Mouse (Mus musculus): Measurements from ENCODE around the gene Zic1. TPM values are rescaled to one million over a fixed set of nuclear protein-coding genes. Genes with fewer than 3 reads are reported as not detected.

Zic1 gene
- polyA plus RNA-seq, 1 experiment from 2014 or later, result not detected

GRCm38 (mm10) chr9:91360151-91361032 lies 5.2 kb downstream of the Zic1 start:
- no peak for DNase-seq (ENCODE audit: low spot score)
- no peak overlapping the region for H3K4me2 ChIP-seq (replicated peaks; ENCODE audit: low read depth, low read length)
- no peak overlapping the region for H3K4me3 ChIP-seq (ENCODE audit: low read depth, low read length)
- peaks cover 80% of the 10 kb centered on the region for H3K27me3 ChIP-seq (replicated peaks; ENCODE audit: insufficient read depth, low read length)
- TF ChIP-seq EP300 (IDR thresholded peaks at IDR 0.05), result no peak
- no peak for TF ChIP-seq CTCF (IDR thresholded peaks at IDR 0.05)
- H3K9me3 ChIP-seq (ENCODE audit: low read length), result no peaks in the 10 kb centered on the region
- WGBS, result 5% methylated on average over 21 of the region's 21 CpGs
- H3K27ac ChIP-seq (ENCODE audit: low read length), result no peak overlapping the region
- no peak for ATAC-seq
- no peaks in the 10 kb centered on the region for H3K36me3 ChIP-seq (ENCODE audit: insufficient read depth, low read length)
- 0 out of 2 replicates have a peak, but pooled peaks cover 3% of the 10 kb centered on the region for H3K4me1 ChIP-seq (ENCODE audit: insufficient read depth, low read depth, low read length)
- no peak overlapping the region for H3K9ac ChIP-seq (replicated peaks; ENCODE audit: low read depth)

- peaks cover 81% of the 10 kb centered on the region for H3K27me3 ChIP-seq (replicated peaks; ENCODE audit: insufficient read depth, low read length)
These were observed 6.5 kb downstream of the Zic1 start for GRCm38 (mm10) chr9:91358851-91359687.

GRCm38 (mm10) chr9:91357321-91357720 lies 8.3 kb downstream of the Zic1 start:
- no peak overlapping the region for H3K27ac ChIP-seq (ENCODE audit: low read length)
- no peak for TF ChIP-seq EP300 (IDR thresholded peaks at IDR 0.05)
- TF ChIP-seq CTCF (IDR thresholded peaks at IDR 0.05), result no peak
- no peak overlapping the region for H3K9ac ChIP-seq (replicated peaks; ENCODE audit: low read depth)
- H3K27me3 ChIP-seq (replicated peaks; ENCODE audit: insufficient read depth, low read length), result peaks cover 71% of the 10 kb centered on the region
- no peak overlapping the region for H3K4me2 ChIP-seq (replicated peaks; ENCODE audit: low read depth, low read length)
- no peaks in the 10 kb centered on the region for H3K4me1 ChIP-seq (ENCODE audit: insufficient read depth, low read depth, low read length)
- H3K4me3 ChIP-seq (ENCODE audit: low read depth, low read length), result no peak overlapping the region
- ATAC-seq (no peak), DNase-seq (ENCODE audit: low spot score) (no peak)
- H3K36me3 ChIP-seq (ENCODE audit: insufficient read depth, low read length), result no peaks in the 10 kb centered on the region
- H3K9me3 ChIP-seq (ENCODE audit: low read length), result no peaks in the 10 kb centered on the region
- WGBS, result 15% methylated on average over 3 of the region's 3 CpGs

More at GRCm38 (mm10) chr9:91358851-91359687, 6.5 kb downstream of the Zic1 start:
- WGBS, result 14% methylated on average over 10 of the region's 10 CpGs
- ATAC-seq (no peak), DNase-seq (ENCODE audit: low spot score) (no peak)
- no peaks in the 10 kb centered on the region for H3K9me3 ChIP-seq (ENCODE audit: low read length)
- no peak overlapping the region for H3K4me2 ChIP-seq (replicated peaks; ENCODE audit: low read depth, low read length)
- no peaks in the 10 kb centered on the region for H3K36me3 ChIP-seq (ENCODE audit: insufficient read depth, low read length)
- no peak for TF ChIP-seq CTCF (IDR thresholded peaks at IDR 0.05)
- TF ChIP-seq EP300 (IDR thresholded peaks at IDR 0.05), result no peak
- no peak overlapping the region for H3K4me3 ChIP-seq (ENCODE audit: low read depth, low read length)
- no peak overlapping the region for H3K9ac ChIP-seq (replicated peaks; ENCODE audit: low read depth)
- H3K27ac ChIP-seq (ENCODE audit: low read length), result no peak overlapping the region
- H3K4me1 ChIP-seq (ENCODE audit: insufficient read depth, low read depth, low read length), result no peaks in the 10 kb centered on the region

- no peaks in the 10 kb centered on the region for H3K4me1 ChIP-seq (ENCODE audit: insufficient read depth, low read depth, low read length)
- peaks cover 63% of the 10 kb centered on the region for H3K27me3 ChIP-seq (replicated peaks; ENCODE audit: insufficient read depth, low read length)
- no peak overlapping the region for H3K4me2 ChIP-seq (replicated peaks; ENCODE audit: low read depth, low read length)
- H3K4me3 ChIP-seq (ENCODE audit: low read depth, low read length), result no peak overlapping the region
- H3K9ac ChIP-seq (replicated peaks; ENCODE audit: low read depth), result no peak overlapping the region
- TF ChIP-seq EP300 (IDR thresholded peaks at IDR 0.05) (no peak), CTCF (IDR thresholded peaks at IDR 0.05) (no peak)
- no peaks in the 10 kb centered on the region for H3K36me3 ChIP-seq (ENCODE audit: insufficient read depth, low read length)
- DNase-seq (ENCODE audit: low spot score) (no peak), ATAC-seq (no peak)
- H3K9me3 ChIP-seq (ENCODE audit: low read length), result no peaks in the 10 kb centered on the region
- 15% methylated on average over 4 of the region's 4 CpGs for whole genome bisulfite sequencing
- no peak overlapping the region for H3K27ac ChIP-seq (ENCODE audit: low read length)
These were observed 9.3 kb downstream of the Zic1 start for GRCm38 (mm10) chr9:91356353-91356740.

- Histone ChIP-seq H3K4me1 (ENCODE audit: insufficient read depth, low read depth, low read length) (no peaks in the 10 kb centered on the region), H3K9me3 (ENCODE audit: low read length) (no peaks in the 10 kb centered on the region), H3K27ac (ENCODE audit: low read length) (no peak overlapping the region), H3K4me3 (ENCODE audit: low read depth, low read length) (no peak overlapping the region), H3K9ac (replicated peaks; ENCODE audit: low read depth) (no peak overlapping the region), H3K27me3 (replicated peaks; ENCODE audit: insufficient read depth, low read length) (peaks cover 63% of the 10 kb centered on the region), H3K36me3 (ENCODE audit: insufficient read depth, low read length) (no peaks in the 10 kb centered on the region), H3K4me2 (replicated peaks; ENCODE audit: low read depth, low read length) (no peak overlapping the region)
- DNase-seq (ENCODE audit: low spot score), result no peak
- ATAC-seq, result no peak
- TF ChIP-seq EP300 (IDR thresholded peaks at IDR 0.05) (no peak), CTCF (IDR thresholded peaks at IDR 0.05) (no peak)
- WGBS, result under 1% methylated on average over 23 of the region's 35 CpGs
These were observed 9.8 kb downstream of the Zic1 start for GRCm38 (mm10) chr9:91355629-91356352.

- no peak overlapping the region for H3K27ac ChIP-seq (ENCODE audit: low read length)
- TF ChIP-seq CTCF (IDR thresholded peaks at IDR 0.05) (no peak), EP300 (IDR thresholded peaks at IDR 0.05) (no peak)
- H3K27me3 ChIP-seq (replicated peaks; ENCODE audit: insufficient read depth, low read length), result peaks cover 66% of the 10 kb centered on the region
- WGBS, result 0% methylated on average over 6 of the region's 7 CpGs
- H3K4me2 ChIP-seq (replicated peaks; ENCODE audit: low read depth, low read length), result no peak overlapping the region
- H3K4me1 ChIP-seq (ENCODE audit: insufficient read depth, low read depth, low read length), result no peaks in the 10 kb centered on the region
- no peak for DNase-seq (ENCODE audit: low spot score)
- H3K9me3 ChIP-seq (ENCODE audit: low read length), result no peaks in the 10 kb centered on the region
- H3K4me3 ChIP-seq (ENCODE audit: low read depth, low read length), result no peak overlapping the region
- ATAC-seq, result no peak
- H3K36me3 ChIP-seq (ENCODE audit: insufficient read depth, low read length), result no peaks in the 10 kb centered on the region
- H3K9ac ChIP-seq (replicated peaks; ENCODE audit: low read depth), result no peak overlapping the region
These were observed 10.4 kb downstream of the Zic1 start for GRCm38 (mm10) chr9:91355270-91355589.
